Mouse (Mus musculus): ENCODE measurements at regions not wholly inside any gene's neighbourhood (a gene's known extent, or its start where the extent isn't known, plus 50 kb on each side); places are given as distances from the start of the nearest gene placed in this dataset.

DNA sequence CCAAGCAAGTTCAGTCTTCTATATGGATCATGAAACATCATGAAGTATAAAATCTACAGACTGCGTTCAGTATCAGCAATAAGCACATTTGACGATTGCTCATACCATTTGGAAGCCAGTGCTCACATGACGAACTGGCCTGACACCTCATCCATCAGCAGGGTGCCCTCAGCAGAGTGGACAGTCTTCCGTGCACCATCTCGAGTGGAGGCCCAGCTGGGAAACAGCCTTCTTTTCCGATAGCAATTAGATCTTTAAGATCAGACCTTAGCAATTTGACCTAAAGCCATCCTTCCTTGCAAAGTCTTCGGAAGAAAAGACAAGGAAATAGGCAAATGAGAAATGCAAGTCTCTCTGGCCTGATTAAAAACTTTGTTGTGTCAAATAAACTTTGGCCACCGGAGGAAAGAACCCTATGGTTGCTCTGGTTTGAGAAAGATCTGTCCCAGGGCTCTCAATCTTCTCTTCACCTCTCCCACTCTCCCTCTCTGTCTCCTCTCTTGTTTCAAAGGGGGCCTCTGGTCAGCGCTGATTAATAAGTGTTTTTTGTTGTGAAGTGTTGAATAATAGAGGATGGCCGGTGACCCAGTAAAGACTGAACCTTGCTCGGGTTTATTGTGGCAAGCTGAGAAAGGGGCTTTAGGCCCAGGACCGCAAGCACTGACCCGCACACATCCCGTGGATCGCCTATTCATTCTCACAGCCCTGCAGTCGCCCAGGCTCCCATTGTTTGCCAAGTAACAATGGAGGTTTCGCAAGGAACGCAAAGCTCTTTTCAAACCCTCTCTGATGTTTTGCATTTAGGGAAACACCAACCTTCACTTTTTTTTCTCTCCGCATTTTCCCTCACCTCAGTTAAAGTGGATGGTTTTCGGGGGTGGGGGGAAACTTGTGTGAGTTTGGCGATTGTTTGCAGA, 162.8 kb upstream of the Cypt12 start:
- TF ChIP-seq POLR2A (IDR thresholded peaks at IDR 0.05; ENCODE audit: borderline replicate concordance, extremely low read depth, insufficient read depth, insufficient read length, poor library complexity, severe bottlenecking) = no peak
- no peak for TF ChIP-seq CTCF (IDR thresholded peaks at IDR 0.05; ENCODE audit: borderline replicate concordance, extremely low read depth, insufficient read depth, insufficient read length)
